Mouse (Mus musculus) kidney, embryonic 16.5 days (tissue): ENCODE measurements around the gene Gigyf2. TPM values are rescaled to one million over a fixed set of nuclear protein-coding genes. Genes with fewer than 3 reads are reported as not detected.

Source experiments
- ATAC-seq: fragments of 200-750 bp; cut with Nextera tagmentation; 2 replicates; pipeline ENCODE4 v1.8.0; 2017; ENCODE audit warnings: moderate TSS enrichment; ENCODE audit not compliant: low FRiP score, low TSS enrichment
- H3K27ac ChIP-seq: fragments of 300-500 bp; sonication (generic); 2 replicates; pipeline ENCODE4 v1.5.1; 2014; ENCODE audit warnings: low read length
- H3K27me3 ChIP-seq: fragments of 300-500 bp; sonication (generic); 2 replicates; pipeline ENCODE4 v1.6.1; 2014; ENCODE audit warnings: low read length, control low read depth, mixed read lengths; ENCODE audit not compliant: insufficient read depth
- H3K36me3 ChIP-seq: fragments of 300-500 bp; sonication (generic); 2 replicates; pipeline ENCODE4 v1.6.1; 2014; ENCODE audit warnings: low read length, control low read depth, mixed read lengths; ENCODE audit not compliant: insufficient read depth
- H3K4me1 ChIP-seq: fragments of 300-500 bp; sonication (generic); 2 replicates; pipeline ENCODE4 v1.6.1; 2014; ENCODE audit warnings: low read length, control low read depth, mixed read lengths; ENCODE audit not compliant: insufficient read depth
- H3K4me2 ChIP-seq: fragments of 300-500 bp; sonication (generic); replicated peaks from 2 replicates; pipeline ENCODE4 v1.6.1; 2014; ENCODE audit warnings: low read depth, low read length
- H3K4me3 ChIP-seq: fragments of 300-500 bp; sonication (generic); 2 replicates; pipeline ENCODE4 v1.5.1; 2014; ENCODE audit warnings: mild to moderate bottlenecking, low read length
- H3K9ac ChIP-seq: fragments of 300-500 bp; sonication (generic); replicated peaks from 2 replicates; pipeline ENCODE4 v1.6.1; 2014; ENCODE audit warnings: low read length
- H3K9me3 ChIP-seq: fragments of 300-500 bp; sonication (generic); 2 replicates; pipeline ENCODE4 v1.6.1; 2016; ENCODE audit warnings: low read length, control low read depth
- WGBS: fragments of 180-500 bp; shearing (Covaris S2); extraction: QIAGEN DNeasy Blood & Tissue Kit; methylation state at CpG from one replicate; pipeline ENCODE4 v1.1.7; 2014; 5-methylcytosine and 5-hydroxymethylcytosine counted together
- polyA plus RNA-seq: library from polyadenylated mRNA; unstranded; fragments of >200 nt; fragmentation: Nextera tagmentation; extraction: Ambion mirVana; gene quantifications from 2 replicates; pipeline ENCODE4 v1.2.1, GENCODE M21; 2015

The Gigyf2 gene
- polyA plus RNA-seq, 1 experiment from 2014 or later, result 59.2 TPM

DNA sequence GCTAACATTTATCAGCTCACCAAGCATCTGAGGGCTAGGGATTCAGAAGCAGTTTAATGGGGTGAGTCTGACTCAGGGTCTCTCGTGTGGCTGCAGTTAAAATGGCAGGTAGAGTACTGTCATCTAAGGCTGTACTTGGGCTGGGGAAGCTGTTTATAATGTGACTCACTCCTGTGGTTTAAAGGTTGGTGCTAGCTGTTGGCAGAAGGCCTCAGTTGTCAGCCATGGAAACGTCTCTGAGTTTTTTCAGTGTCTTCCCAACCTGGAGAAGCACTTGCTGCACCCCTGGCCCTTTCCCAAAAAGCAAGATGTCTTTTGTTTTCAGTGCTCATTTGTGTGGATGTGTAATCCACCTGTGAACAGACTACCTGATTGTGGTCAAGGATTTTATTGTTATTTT lies 10.9 kb upstream of the Gigyf2 start:
- Histone ChIP-seq H3K4me1 (no peaks in the 10 kb centered on the region), H3K9me3 (peaks cover 14% of the 10 kb centered on the region), H3K27ac (no peak overlapping the region), H3K4me3 (no peak overlapping the region), H3K36me3 (no peaks in the 10 kb centered on the region), H3K9ac (no peak overlapping the region), H3K4me2 (no peak overlapping the region), H3K27me3 (no peaks in the 10 kb centered on the region)
- whole genome bisulfite sequencing, result 65% methylated on average over 2 of the region's 2 CpGs
- no peak for ATAC-seq

DNA sequence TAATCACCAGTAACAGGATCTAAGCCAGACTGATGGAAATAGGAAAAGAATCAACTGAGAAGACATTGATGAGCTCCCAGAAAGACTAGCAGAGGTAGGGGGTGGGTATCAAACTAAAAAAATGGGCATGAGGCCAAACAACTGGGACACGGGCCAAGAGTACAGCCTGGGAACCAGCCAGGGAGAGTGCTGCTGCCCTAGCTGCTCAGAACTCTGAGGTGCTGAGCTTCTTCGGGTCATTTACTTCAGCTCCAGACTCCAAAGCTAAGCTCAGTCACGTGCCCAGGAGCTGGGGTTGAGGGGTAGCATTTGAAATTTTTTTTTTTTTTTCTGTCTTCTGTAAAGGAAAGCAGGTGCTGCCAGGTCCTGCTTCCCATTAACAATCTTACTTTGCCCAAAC lies 10.1 kb upstream of the Gigyf2 start:
- Histone ChIP-seq H3K4me3 (no peak overlapping the region), H3K9me3 (peaks cover 18% of the 10 kb centered on the region), H3K27me3 (no peaks in the 10 kb centered on the region), H3K4me1 (no peaks in the 10 kb centered on the region), H3K4me2 (no peak overlapping the region), H3K9ac (no peak overlapping the region), H3K36me3 (no peaks in the 10 kb centered on the region), H3K27ac (peak overlapping the region; percentile 77)
- WGBS, result 31% methylated on average over 3 of the region's 3 CpGs
- ATAC-seq, result peak; percentile 90

DNA sequence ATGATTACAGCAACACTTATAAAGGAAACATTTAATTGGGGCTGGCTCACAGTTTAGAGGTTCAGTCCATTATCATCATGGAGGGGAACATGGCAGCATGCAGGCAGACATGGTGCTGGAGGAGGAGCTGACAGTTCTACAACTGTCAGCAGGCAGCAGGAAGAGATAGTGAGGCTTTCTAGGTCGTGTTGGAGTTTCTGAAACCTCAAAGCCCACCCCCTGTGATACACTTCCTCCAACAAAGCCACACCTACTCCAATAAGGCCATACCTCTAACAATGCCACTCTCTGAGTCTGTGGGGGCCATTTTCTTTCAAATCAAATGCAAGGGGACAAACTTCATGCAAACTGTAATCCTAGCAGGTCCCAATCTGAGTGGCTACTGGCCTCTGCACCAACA lies 5.7 kb upstream of the Gigyf2 start:
- Histone ChIP-seq H3K27ac (no peak overlapping the region), H3K9ac (no peak overlapping the region), H3K4me2 (no peak overlapping the region), H3K36me3 (no peaks in the 10 kb centered on the region), H3K4me3 (no peak overlapping the region), H3K9me3 (peaks cover 18% of the 10 kb centered on the region), H3K27me3 (no peaks in the 10 kb centered on the region), H3K4me1 (no peaks in the 10 kb centered on the region)
- 19% methylated on average over 1 of the region's 1 CpGs for WGBS
- ATAC-seq, result no peak

DNA sequence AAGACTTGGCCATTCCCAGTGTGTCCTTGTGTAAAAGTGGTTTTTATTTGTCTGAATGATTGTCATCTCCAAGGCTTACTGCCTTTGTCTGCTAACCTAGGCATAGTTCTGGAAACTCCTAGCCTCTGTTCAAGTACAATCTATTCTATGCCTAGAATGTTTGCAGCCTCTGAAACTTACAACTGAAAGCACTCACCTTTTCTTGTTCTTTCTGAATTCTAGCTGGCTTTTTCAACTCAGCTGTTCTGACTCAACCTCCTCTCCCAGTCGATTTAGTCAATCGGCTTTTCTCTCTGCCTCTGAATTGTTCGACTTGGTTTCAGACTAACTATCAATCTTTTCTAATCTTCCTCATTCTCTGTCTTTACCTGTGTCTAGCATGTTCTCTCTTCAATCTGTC lies 4.0 kb upstream of the Gigyf2 start:
- Histone ChIP-seq H3K4me2 (no peak overlapping the region), H3K27me3 (no peaks in the 10 kb centered on the region), H3K4me3 (no peak overlapping the region), H3K9ac (no peak overlapping the region), H3K4me1 (no peaks in the 10 kb centered on the region), H3K27ac (no peak overlapping the region), H3K9me3 (peaks cover 18% of the 10 kb centered on the region), H3K36me3 (no peaks in the 10 kb centered on the region)
- no peak for ATAC-seq
- WGBS, result 93% methylated on average over 3 of the region's 3 CpGs

DNA sequence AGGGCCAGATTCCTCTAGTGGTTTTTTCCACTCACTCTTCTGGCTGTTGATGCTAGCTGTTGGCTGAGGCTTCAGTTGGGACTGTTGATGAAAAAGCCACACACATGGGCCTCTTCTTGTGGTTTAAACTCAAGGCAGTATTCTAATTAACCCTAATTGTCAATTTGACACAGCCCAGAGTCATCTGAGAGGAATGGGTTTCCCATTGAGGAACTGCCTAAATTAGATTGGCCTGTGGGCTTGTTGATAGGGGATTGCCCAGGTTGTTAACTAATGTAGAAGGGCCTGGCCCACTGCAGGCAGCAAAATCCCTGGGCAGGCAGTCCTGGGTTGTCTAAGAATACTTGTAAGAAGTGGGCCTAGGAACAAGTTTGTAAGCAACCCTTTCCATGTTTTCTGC lies 2.1 kb upstream of the Gigyf2 start:
- no peaks in the 10 kb centered on the region for H3K36me3 ChIP-seq
- H3K9me3 ChIP-seq, result peaks cover 15% of the 10 kb centered on the region
- H3K27ac ChIP-seq, result no peak overlapping the region
- no peak overlapping the region for H3K4me2 ChIP-seq
- H3K4me1 ChIP-seq, result peaks cover 10% of the 10 kb centered on the region
- no peak for ATAC-seq
- H3K27me3 ChIP-seq, result no peaks in the 10 kb centered on the region
- no peak overlapping the region for H3K4me3 ChIP-seq
- no peak overlapping the region for H3K9ac ChIP-seq

DNA sequence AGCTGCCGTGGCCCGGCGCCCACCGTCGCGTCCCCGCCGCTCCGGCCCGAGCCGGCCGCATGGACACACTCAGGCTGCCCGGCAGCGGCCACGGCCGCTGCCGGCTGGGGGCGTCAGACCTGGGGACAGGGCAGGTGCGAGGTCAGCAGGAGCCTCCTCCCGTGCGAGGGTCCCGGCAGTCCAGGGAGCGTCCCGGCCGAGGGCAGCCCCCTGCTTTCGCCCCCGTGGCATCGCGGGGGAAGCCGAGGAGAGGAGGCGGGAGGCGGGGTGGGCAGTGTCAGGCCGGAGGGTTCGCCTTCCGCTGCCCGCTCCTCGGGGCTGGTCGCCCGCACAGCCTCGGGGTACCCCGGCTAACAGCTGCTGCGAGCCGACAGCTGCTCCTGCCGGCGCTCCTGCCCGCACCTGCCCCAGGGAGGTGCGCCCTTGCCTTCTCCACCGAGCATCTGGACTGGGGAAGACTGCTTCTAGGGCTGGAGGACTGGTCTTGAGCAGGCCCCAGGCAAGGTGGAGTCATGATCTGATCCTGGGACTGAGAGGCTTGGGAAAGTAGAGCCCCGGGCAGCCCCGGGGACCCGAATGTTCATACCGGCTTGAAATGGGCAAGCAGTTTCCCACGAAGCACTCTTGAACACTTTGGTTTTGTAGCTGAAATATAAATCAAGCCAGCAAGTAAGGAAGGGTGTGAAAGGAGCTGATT lies 515 bp downstream of the Gigyf2 start:
- under 1% methylated on average over 47 of the region's 53 CpGs for WGBS
- Histone ChIP-seq H3K4me3 (peak overlapping the region; percentile 94), H3K27me3 (no peaks in the 10 kb centered on the region), H3K4me2 (peak overlapping the region; percentile 68), H3K4me1 (peaks cover 10% of the 10 kb centered on the region), H3K36me3 (peaks cover 3% of the 10 kb centered on the region; the same call in 1 of the 2 replicates), H3K9me3 (no peaks in the 10 kb centered on the region), H3K9ac (peak overlapping the region; percentile 99), H3K27ac (peak overlapping the region; percentile 97)
- ATAC-seq, result peak; percentile 91

DNA sequence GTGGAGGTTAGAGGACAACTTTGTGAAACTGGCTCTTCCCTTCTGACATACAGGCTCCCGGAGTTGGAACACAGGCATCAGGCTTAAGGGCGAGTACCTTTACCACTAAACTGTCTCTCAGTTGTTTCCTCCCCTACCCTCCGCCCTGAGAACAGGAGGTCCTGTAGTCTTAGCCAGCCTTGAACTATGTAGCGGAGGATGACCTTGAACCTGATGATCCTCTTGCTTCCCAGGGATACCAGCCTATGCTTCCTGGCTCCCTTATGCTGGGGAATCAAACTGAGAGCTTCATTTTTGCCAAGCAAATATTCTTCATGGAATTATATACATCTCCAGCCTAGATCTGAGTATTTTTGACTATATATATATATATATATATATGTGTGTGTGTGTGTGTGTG lies 5.0 kb downstream of the Gigyf2 start:
- peaks cover 10% of the 10 kb centered on the region for H3K4me1 ChIP-seq
- ATAC-seq, result no peak
- H3K27me3 ChIP-seq, result no peaks in the 10 kb centered on the region
- H3K36me3 ChIP-seq, result peaks cover 17% of the 10 kb centered on the region
- 95% methylated on average over 4 of the region's 4 CpGs for WGBS
- H3K9ac ChIP-seq, result no peak overlapping the region
- no peak overlapping the region for H3K4me3 ChIP-seq
- H3K9me3 ChIP-seq, result no peaks in the 10 kb centered on the region
- H3K27ac ChIP-seq, result no peak overlapping the region
- H3K4me2 ChIP-seq, result no peak overlapping the region

DNA sequence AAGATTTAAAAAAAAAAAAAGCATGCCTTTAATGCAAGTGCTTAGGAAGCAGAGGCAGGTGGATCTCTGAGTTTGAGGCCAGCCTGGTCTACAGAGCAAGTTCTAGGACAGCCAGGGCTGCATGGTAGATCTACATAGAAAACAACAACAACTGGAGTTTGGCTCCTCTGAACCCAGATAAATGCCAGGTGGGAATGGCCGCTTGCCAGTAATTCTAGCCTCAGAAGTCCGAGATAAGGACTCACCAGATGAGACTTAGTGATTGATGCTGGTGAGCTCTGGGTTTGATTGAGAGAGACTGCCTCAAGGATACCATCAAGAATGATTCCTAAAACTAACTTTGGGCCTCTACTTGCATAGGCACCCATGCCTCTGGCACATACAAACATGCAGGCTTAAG lies 23.8 kb downstream of the Gigyf2 start:
- Histone ChIP-seq H3K27ac (no peak overlapping the region), H3K36me3 (peaks cover 7% of the 10 kb centered on the region; the same call in 1 of the 2 replicates), H3K27me3 (no peaks in the 10 kb centered on the region), H3K4me3 (no peak overlapping the region), H3K4me1 (no peaks in the 10 kb centered on the region), H3K4me2 (no peak overlapping the region), H3K9me3 (no peaks in the 10 kb centered on the region), H3K9ac (no peak overlapping the region)
- ATAC-seq, result no peak
- 87% methylated on average over 2 of the region's 2 CpGs for WGBS

DNA sequence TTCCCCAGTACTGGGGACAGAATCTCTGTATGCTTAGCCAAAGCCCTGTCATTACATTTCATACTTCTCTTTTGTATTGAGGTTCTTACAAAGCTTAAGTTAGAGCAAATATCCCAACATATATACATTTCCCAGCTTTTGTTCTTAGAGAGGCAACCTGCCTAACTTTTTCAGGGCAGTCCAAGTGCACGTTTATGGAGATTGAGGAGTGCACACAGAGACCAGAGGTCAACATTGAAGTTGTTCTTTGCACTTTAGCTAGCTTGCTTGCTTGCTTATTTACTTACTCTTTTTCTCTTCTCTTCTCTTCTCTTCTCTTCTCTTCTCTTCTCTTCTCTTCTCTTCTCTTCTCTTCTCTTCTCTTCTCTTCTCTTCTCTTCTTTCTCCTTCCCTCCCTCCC lies 33.5 kb downstream of the Gigyf2 start:
- WGBS, result 59% methylated on average over 1 of the region's 1 CpGs
- Histone ChIP-seq H3K36me3 (peaks cover 8% of the 10 kb centered on the region; the same call in 1 of the 2 replicates), H3K27me3 (no peaks in the 10 kb centered on the region), H3K9ac (no peak overlapping the region), H3K4me2 (no peak overlapping the region), H3K4me1 (no peaks in the 10 kb centered on the region), H3K27ac (no peak overlapping the region), H3K9me3 (no peaks in the 10 kb centered on the region), H3K4me3 (no peak overlapping the region)
- ATAC-seq, result no peak

DNA sequence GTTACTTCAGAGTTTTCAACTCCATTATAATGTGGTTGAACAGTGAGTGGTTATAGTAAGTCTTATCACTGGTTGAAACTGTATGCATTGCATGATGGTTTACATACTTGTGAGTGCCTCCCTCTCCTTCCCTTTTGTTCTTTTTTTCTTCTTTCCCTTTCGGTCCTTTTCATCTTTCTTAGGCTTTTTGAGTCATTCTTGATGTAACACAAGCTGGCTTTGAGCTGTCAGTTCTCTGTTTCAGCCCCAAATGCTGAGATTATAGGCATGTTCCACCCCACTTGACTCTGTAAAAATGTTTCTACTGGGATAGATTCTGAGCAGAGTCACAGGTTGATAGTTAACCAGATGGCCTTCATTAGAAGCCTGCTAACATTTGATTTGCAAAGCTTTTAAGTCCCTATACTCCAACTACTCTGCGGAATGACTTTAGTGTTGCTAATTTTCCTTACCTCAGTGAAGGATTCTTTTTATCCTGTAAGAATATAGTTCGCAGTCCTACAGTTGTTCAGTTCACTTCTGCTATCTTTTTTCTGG lies 51.3 kb downstream of the Gigyf2 start:
- Histone ChIP-seq H3K27ac (0 out of 2 replicates have a peak overlapping the region, but pooled peaks have one; percentile 27), H3K36me3 (peaks cover 22% of the 10 kb centered on the region)
- WGBS, result 70% methylated on average over 3 of the region's 3 CpGs

More for the DNA sequence above, 51.3 kb downstream of the Gigyf2 start:
- H3K27me3 ChIP-seq, result no peaks in the 10 kb centered on the region
- H3K4me3 ChIP-seq, result no peak overlapping the region
- no peaks in the 10 kb centered on the region for H3K9me3 ChIP-seq
- H3K4me2 ChIP-seq, result no peak overlapping the region
- H3K4me1 ChIP-seq, result no peaks in the 10 kb centered on the region
- H3K9ac ChIP-seq, result no peak overlapping the region
- no peak for ATAC-seq
